Mouse (Mus musculus) myocyte (in vitro differentiated cells): ENCODE measurements around the gene Pom121l2. TPM values are rescaled to one million over a fixed set of nuclear protein-coding genes. Genes with fewer than 3 reads are reported as not detected.

ENCODE experiments used
- H3K27me3 ChIP-seq: one replicate; pipeline ENCODE4 v1.6.1; 2011; ENCODE audit not compliant: control insufficient read depth, insufficient read depth, insufficient read length
- H3K36me3 ChIP-seq: one replicate; pipeline ENCODE4 v1.6.1; 2011; ENCODE audit not compliant: control insufficient read depth, insufficient read depth
- H3K4me2 ChIP-seq: one replicate; pipeline ENCODE4 v1.6.1; 2011; ENCODE audit warnings: low read depth, control low read depth
- H3K4me3 ChIP-seq: one replicate; pipeline ENCODE4 v1.5.1; 2011; ENCODE audit warnings: mild to moderate bottlenecking, control low read depth, moderate library complexity
- H3K79me2 ChIP-seq: one replicate; pipeline ENCODE4 v1.6.1; 2011; ENCODE audit not compliant: control insufficient read depth, insufficient read depth
- H3ac ChIP-seq: one replicate; pipeline ENCODE4 v1.6.1; 2011; ENCODE audit not compliant: control insufficient read depth, insufficient read length
- CEBPB ChIP-seq: IDR thresholded peaks from 2 replicates; pipeline ENCODE4 v1.6.1; 2011; ENCODE audit warnings: mild to moderate bottlenecking, moderate library complexity; ENCODE audit not compliant: poor library complexity, insufficient read depth, severe bottlenecking
- E2F4 ChIP-seq: IDR thresholded peaks from one replicate; pipeline ENCODE4 v1.6.1; 2011; ENCODE audit warnings: mild to moderate bottlenecking, control low read depth, moderate library complexity; ENCODE audit not compliant: insufficient read depth
- MAX ChIP-seq: IDR thresholded peaks from one replicate; pipeline ENCODE4 v1.6.1; 2011; ENCODE audit warnings: low read depth, mild to moderate bottlenecking, control low read depth
- MYOG ChIP-seq, 3 experiments: IDR thresholded peaks; one replicate each; pipeline ENCODE4 v1.6.1; 2011; ENCODE audit warnings: control low read depth in 2 of 3, low read depth in 2 of 3, mild to moderate bottlenecking in 2 of 3; ENCODE audit not compliant: insufficient read length in 2 of 3, control insufficient read depth in 1 of 3, insufficient read depth in 1 of 3
- POLR2A ChIP-seq: IDR thresholded peaks from one replicate; pipeline ENCODE4 v1.6.1; 2011; ENCODE audit warnings: low read depth, mild to moderate bottlenecking, control low read depth, moderate library complexity; ENCODE audit not compliant: insufficient read length
- POLR2AphosphoS2 ChIP-seq: IDR thresholded peaks from one replicate; pipeline ENCODE4 v1.6.1; 2011; ENCODE audit warnings: low read depth, control low read depth; ENCODE audit not compliant: insufficient read length
- REST ChIP-seq: IDR thresholded peaks from one replicate; pipeline ENCODE4 v1.6.1; 2011; ENCODE audit warnings: mild to moderate bottlenecking, control low read depth, moderate library complexity; ENCODE audit not compliant: insufficient read depth, insufficient read length
- SRF ChIP-seq: IDR thresholded peaks from one replicate; pipeline ENCODE4 v1.6.1; 2011; ENCODE audit warnings: low read depth; ENCODE audit not compliant: control insufficient read depth, insufficient read length
- TCF12 ChIP-seq: IDR thresholded peaks from one replicate; pipeline ENCODE4 v1.6.1; 2011; ENCODE audit warnings: mild to moderate bottlenecking, control low read depth; ENCODE audit not compliant: poor library complexity, insufficient read depth, severe bottlenecking
- TCF3 ChIP-seq: IDR thresholded peaks from one replicate; pipeline ENCODE4 v1.6.1; 2011; ENCODE audit warnings: low read depth, control low read depth; ENCODE audit not compliant: insufficient read length
- polyA plus RNA-seq: library from polyadenylated mRNA; unstranded; fragments of >200 nt; fragmentation: generic; extraction: Trizol; gene quantifications from one replicate; pipeline ENCODE4 v1.2.1, GENCODE M21; 2012; ENCODE audit warnings: missing spikeins

Gene Pom121l2
- polyA plus RNA-seq, result not detected

GRCm38 (mm10) chr13:21980981-21981802, at the start of gene Pom121l2:
Gene Pom121l2, plus strand, starts transcription at chr13:21981194.
- Histone ChIP-seq H3K27me3 (peaks cover 21% of the 10 kb centered on the region), H3ac (no peak within 1 kb of the TSS), H3K4me2 (no peak within 1 kb of the TSS), H3K79me2 (no peaks in the 10 kb centered on the region), H3K36me3 (no peaks in the 10 kb centered on the region), H3K4me3 (no peak within 1 kb of the TSS)
- TF ChIP-seq CEBPB (no peak), E2F4 (no peak), TCF12 (no peak), REST (no peak), SRF (no peak), POLR2AphosphoS2 (no peak), MAX (no peak), TCF3 (no peak), MYOG (IDR thresholded peaks at IDR 0.05; ENCODE audit: control insufficient read depth in 1 of 3, insufficient read depth in 1 of 3, insufficient read length in 2 of 3, low read depth in 2 of 3) (no peak)

GRCm38 (mm10) chr13:21931740-21932139, 49.3 kb upstream of the Pom121l2 start:
- no peak for TF ChIP-seq CEBPB
- Histone ChIP-seq H3K4me2 (no peak overlapping the region), H3K36me3 (no peaks in the 10 kb centered on the region), H3K79me2 (no peaks in the 10 kb centered on the region), H3K4me3 (no peak overlapping the region), H3K27me3 (no peaks in the 10 kb centered on the region), H3ac (no peak overlapping the region)

- H3K79me2 ChIP-seq, result no peaks in the 10 kb centered on the region
- H3K4me2 ChIP-seq, result no peak overlapping the region
- H3K4me3 ChIP-seq, result no peak overlapping the region
- no peak for TF ChIP-seq POLR2A
- no peak for TF ChIP-seq MYOG (IDR thresholded peaks at IDR 0.05; ENCODE audit: control insufficient read depth in 1 of 3, insufficient read depth in 1 of 3, insufficient read length in 2 of 3, low read depth in 2 of 3)
- no peak for TF ChIP-seq REST
- TF ChIP-seq CEBPB, result no peak
- no peaks in the 10 kb centered on the region for H3K27me3 ChIP-seq
- H3ac ChIP-seq, result no peak overlapping the region
- no peaks in the 10 kb centered on the region for H3K36me3 ChIP-seq
Observed at GRCm38 (mm10) chr13:21933626-21934548, 47.1 kb upstream of the Pom121l2 start.

- no peaks in the 10 kb centered on the region for H3K79me2 ChIP-seq
- H3K36me3 ChIP-seq, result no peaks in the 10 kb centered on the region
- peak overlapping the region; percentile 9 for H3K4me3 ChIP-seq
- no peaks in the 10 kb centered on the region for H3K27me3 ChIP-seq
- H3ac ChIP-seq, result no peak overlapping the region
- TF ChIP-seq POLR2AphosphoS2 (no peak), MYOG (IDR thresholded peaks at IDR 0.05; ENCODE audit: control insufficient read depth in 1 of 3, insufficient read depth in 1 of 3, insufficient read length in 2 of 3, low read depth in 2 of 3) (no peak)
- H3K4me2 ChIP-seq, result peak overlapping the region; percentile 46
Observed at GRCm38 (mm10) chr13:21934982-21935791, 45.8 kb upstream of the Pom121l2 start.

GRCm38 (mm10) chr13:21935833-21936232, 45.2 kb upstream of the Pom121l2 start:
- H3K4me2 ChIP-seq, result peak overlapping the region; percentile 50
- no peaks in the 10 kb centered on the region for H3K79me2 ChIP-seq
- no peaks in the 10 kb centered on the region for H3K36me3 ChIP-seq
- no peaks in the 10 kb centered on the region for H3K27me3 ChIP-seq
- no peak for TF ChIP-seq MYOG (IDR thresholded peaks at IDR 0.05; ENCODE audit: control insufficient read depth in 1 of 3, insufficient read depth in 1 of 3, insufficient read length in 2 of 3, low read depth in 2 of 3)
- H3ac ChIP-seq, result no peak overlapping the region
- peak overlapping the region; percentile 9 for H3K4me3 ChIP-seq
